Mouse (Mus musculus) natural killer cell, adult 2 months (primary cell): Measurements from ENCODE around the gene Zcchc3.
A peak's percentile ranks its signal among the peaks of the same experiment; 100 is the strongest.

Experiments
- DNase-seq, 2 experiments: peaks; one replicate each; pipeline ENCODE4 v3.0.0; 2022; ENCODE audit warnings: low spot score in 2 of 2

Gene Zcchc3

DNA sequence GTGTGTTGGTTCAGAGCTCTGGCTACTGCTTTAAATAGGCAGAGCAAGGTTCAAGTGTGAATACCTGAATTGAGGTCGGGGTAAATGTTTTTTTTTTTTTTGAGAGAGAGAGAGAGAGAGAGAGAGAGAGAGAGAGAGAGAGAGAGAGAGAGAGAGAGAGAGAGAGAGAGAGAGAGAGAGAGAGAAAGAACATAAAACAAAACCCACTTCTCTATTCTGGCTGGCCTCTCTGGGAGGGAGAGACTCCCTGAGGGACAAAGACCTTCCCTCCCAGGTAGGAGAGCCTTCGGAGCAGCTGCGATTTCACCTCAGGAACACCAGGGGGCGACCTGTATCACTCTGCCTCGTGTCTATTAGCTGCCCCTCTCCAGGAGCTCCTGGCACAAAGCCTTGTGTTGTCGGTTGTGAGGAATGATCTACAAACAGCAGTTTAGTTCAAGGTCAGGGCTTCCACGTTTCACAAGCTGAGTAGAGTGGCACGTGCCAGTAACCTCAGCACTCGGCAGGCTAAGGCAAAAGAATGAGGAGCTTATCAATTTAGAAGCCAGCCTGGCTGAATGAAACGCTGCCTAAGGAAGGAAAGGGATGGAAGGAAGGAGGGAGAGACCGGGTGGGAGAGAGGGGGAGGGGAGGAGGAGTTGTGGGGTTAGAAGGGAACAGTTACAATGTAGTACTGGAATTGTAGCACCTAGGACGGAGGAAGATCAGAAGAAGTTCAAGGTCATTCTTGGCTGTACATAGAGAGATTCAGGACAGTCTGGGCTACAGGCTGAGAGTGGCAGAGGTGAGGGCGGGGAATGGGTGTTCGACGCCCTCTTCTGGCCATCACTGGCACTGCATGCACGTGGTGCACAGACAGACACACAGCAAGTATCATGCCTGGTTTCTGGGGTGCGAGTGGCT lies 51.3 kb downstream of the Zcchc3 start:
- DNase-seq, result peak; percentile 51 to 70
